ENCODE assay signal across 30 mouse cellular contexts in genomic region chr6:12506877-12507276, GRCm38 (mm10).
DNase-seq lines count a peak whose midpoint lies in the region; ATAC-seq and TF ChIP-seq lines count a peak whose summit lies in the region.
"Had no signal": no experiment of that assay in that cellular context is flagged by ENCODE, and none has a peak within 500 bp of the region (broad histone marks: within the 10 kb centered on the region; RNA-seq: fewer than 3 reads in every experiment).

No protein-coding gene starts in this region.

- no peaks in the 10 kb centered on the region for H3K4me1 ChIP-seq in forebrain, embryonic 16.5 days (replicated peaks; ENCODE audit: control insufficient read depth, insufficient read depth, low read length)
- no peaks in the 10 kb centered on the region for H3K4me1 ChIP-seq in forebrain, embryonic 13.5 days
- no peaks in the 10 kb centered on the region for H3K4me1 ChIP-seq in lung, embryonic 14.5 days (ENCODE audit: insufficient read depth)
- H3K4me1 ChIP-seq: embryonic facial prominence, embryonic 12.5 days; hindbrain, embryonic 10.5 days; hindbrain, embryonic 15.5 days; liver, embryonic 12.5 days; midbrain, embryonic 12.5 days; neural tube, embryonic 12.5 days had no signal

- no peak overlapping the region for H3K9ac ChIP-seq in forebrain, embryonic 16.5 days (replicated peaks; ENCODE audit: low read depth, low read length)
- no peak overlapping the region for H3K9ac ChIP-seq in forebrain, embryonic 13.5 days
- H3K9ac ChIP-seq in lung, embryonic 14.5 days = no peak overlapping the region
- H3K9ac ChIP-seq: embryonic facial prominence, embryonic 12.5 days; hindbrain, embryonic 15.5 days; liver, embryonic 12.5 days; liver, postnatal 0 days; midbrain, embryonic 12.5 days; neural tube, embryonic 12.5 days had no signal

- H3K36me3 ChIP-seq in forebrain, embryonic 16.5 days (ENCODE audit: control insufficient read depth, insufficient read depth) = no peaks in the 10 kb centered on the region
- no peaks in the 10 kb centered on the region for H3K36me3 ChIP-seq in forebrain, embryonic 13.5 days (ENCODE audit: poor library complexity, severe bottlenecking)
- H3K36me3 ChIP-seq in lung, embryonic 14.5 days (ENCODE audit: insufficient read depth) = no peaks in the 10 kb centered on the region
- H3K36me3 ChIP-seq: embryonic facial prominence, embryonic 12.5 days; G1E; hindbrain, embryonic 10.5 days; hindbrain, embryonic 15.5 days; liver, embryonic 12.5 days; midbrain, embryonic 12.5 days; neural tube, embryonic 12.5 days had no signal

- H3K4me3 ChIP-seq in forebrain, embryonic 16.5 days (replicated peaks; ENCODE audit: low read length) = no peak overlapping the region
- no peak overlapping the region for H3K4me3 ChIP-seq in forebrain, embryonic 13.5 days
- H3K4me3 ChIP-seq in lung, embryonic 14.5 days (ENCODE audit: low read depth, low read length) = no peak overlapping the region
- H3K4me3 ChIP-seq: embryonic facial prominence, embryonic 12.5 days; hindbrain, embryonic 10.5 days; hindbrain, embryonic 15.5 days; liver, embryonic 12.5 days; midbrain, embryonic 12.5 days; myocyte; neural tube, embryonic 12.5 days had no signal

- ATAC-seq in forebrain, embryonic 16.5 days = peak; percentile 72
- no peak for ATAC-seq in forebrain, embryonic 13.5 days
- peak; percentile 56; the same call in 1 of the 2 replicates for ATAC-seq in lung, embryonic 14.5 days (ENCODE audit: insufficient read depth)
- ATAC-seq in megakaryocyte progenitor cell, adult 5-6 weeks (replicated peaks; ENCODE audit: poor library complexity) = no peak
- ATAC-seq: inflammation-experienced regulatory T-cells, adult 6 months; liver, embryonic 12.5 days; liver, postnatal 0 days; Patski had no signal

- DNase-seq in lung, embryonic 14.5 days = peak; percentile 65
- DNase-seq in lung, adult 18-20 months = no peak
- peak; percentile 49 for DNase-seq in NIH3T3 (ENCODE audit: low read depth)
- peak; percentile 34 for DNase-seq in brain, embryonic 18.5 days (ENCODE audit: low read depth, low spot score)
- DNase-seq: adrenal gland, postnatal 25 days; cerebellum, adult 9-10 months; cerebellum, postnatal 36 days; heart, postnatal 14 days; kidney, adult 11 months; kidney, postnatal 14 days; layer of hippocampus, postnatal 36 days; left cerebral cortex, postnatal 4 days; liver, postnatal 0 days; right cerebral cortex, adult 18-20 months; spleen, adult 18-20 months; thymus, adult 18-20 months; thymus, postnatal 25 days had no signal

- H3K27ac ChIP-seq in forebrain, embryonic 16.5 days (ENCODE audit: low read length) = no peak overlapping the region
- no peak overlapping the region for H3K27ac ChIP-seq in forebrain, embryonic 13.5 days
- H3K27ac ChIP-seq in lung, embryonic 14.5 days (ENCODE audit: low read depth) = no peak overlapping the region
- H3K27ac ChIP-seq: embryonic facial prominence, embryonic 12.5 days; hindbrain, embryonic 10.5 days; hindbrain, embryonic 15.5 days; liver, embryonic 12.5 days; midbrain, embryonic 12.5 days; neural tube, embryonic 12.5 days had no signal

- WGBS in forebrain, embryonic 16.5 days = 70% methylated on average over 2 of the region's 2 CpGs
- 81% methylated on average over 2 of the region's 2 CpGs for WGBS in forebrain, embryonic 13.5 days
- 59% methylated on average over 2 of the region's 2 CpGs for WGBS in lung, embryonic 14.5 days

- no peaks in the 10 kb centered on the region for H3K27me3 ChIP-seq in forebrain, embryonic 16.5 days (replicated peaks; ENCODE audit: control insufficient read depth, insufficient read depth, low read length)
- H3K27me3 ChIP-seq in forebrain, embryonic 13.5 days = no peaks in the 10 kb centered on the region
- H3K27me3 ChIP-seq in lung, embryonic 14.5 days (ENCODE audit: insufficient read depth, low read length) = no peaks in the 10 kb centered on the region
- H3K27me3 ChIP-seq: embryonic facial prominence, embryonic 12.5 days; hindbrain, embryonic 15.5 days; liver, embryonic 12.5 days; midbrain, embryonic 12.5 days; neural tube, embryonic 12.5 days; Patski had no signal

- no peak overlapping the region for H3K4me2 ChIP-seq in forebrain, embryonic 16.5 days (ENCODE audit: low read length)
- no peak overlapping the region for H3K4me2 ChIP-seq in forebrain, embryonic 13.5 days
- no peak overlapping the region for H3K4me2 ChIP-seq in lung, embryonic 14.5 days
- H3K4me2 ChIP-seq: embryonic facial prominence, embryonic 12.5 days; hindbrain, embryonic 15.5 days; liver, embryonic 12.5 days; midbrain, embryonic 12.5 days; neural tube, embryonic 12.5 days had no signal

- no peaks in the 10 kb centered on the region for H3K9me3 ChIP-seq in forebrain, embryonic 16.5 days (ENCODE audit: control insufficient read depth, low read length)
- no peaks in the 10 kb centered on the region for H3K9me3 ChIP-seq in forebrain, embryonic 13.5 days (replicated peaks)
- H3K9me3 ChIP-seq in lung, embryonic 14.5 days (ENCODE audit: low read depth, low read length) = no peaks in the 10 kb centered on the region
- H3K9me3 ChIP-seq: embryonic facial prominence, embryonic 12.5 days; G1E; hindbrain, embryonic 10.5 days; hindbrain, embryonic 15.5 days; liver, embryonic 12.5 days; midbrain, embryonic 12.5 days; neural tube, embryonic 12.5 days had no signal

- TF ChIP-seq CTCF in lung, embryonic 14.5 days (IDR thresholded peaks at IDR 0.05; ENCODE audit: low read depth) = no peak

Comparison
In these comparisons a context has a peak if more than half of its experiments do, and no peak if none do; other contexts are left out.
1. ATAC-seq: peak in forebrain, embryonic 16.5 days (single experiment) and lung, embryonic 14.5 days (single experiment); none in forebrain, embryonic 13.5 days (single experiment) and megakaryocyte progenitor cell, adult 5-6 weeks (single experiment).
2. DNase-seq: peak in lung, embryonic 14.5 days (single experiment), NIH3T3 (single experiment) and brain, embryonic 18.5 days (single experiment); none in lung, adult 18-20 months (0 of 2).